Mouse (Mus musculus): ENCODE results near the gene Hfe. TPM values are rescaled to one million over a fixed set of nuclear protein-coding genes. Genes with fewer than 3 reads are reported as not detected.
"Not testable (repeated sequence)": the region's sequence is repeated elsewhere in the genome, so short reads cannot be mapped to it uniquely, and the experiment has no call there.

The Hfe gene
- total RNA-seq, 2 experiments from 2014 or later = 7.6 to 17.1 TPM

- peak; percentile 74 for ATAC-seq (ENCODE audit: poor library complexity, severe bottlenecking)
These were observed 5.8 kb upstream of the Hfe start for GRCm38 (mm10) chr13:23716261-23717042.

- ATAC-seq (ENCODE audit: poor library complexity, severe bottlenecking) = peak; percentile 4; the same call in 1 of the 2 replicates
These were observed 810 bp downstream of the Hfe start for GRCm38 (mm10) chr13:23709714-23710373.

DNA sequence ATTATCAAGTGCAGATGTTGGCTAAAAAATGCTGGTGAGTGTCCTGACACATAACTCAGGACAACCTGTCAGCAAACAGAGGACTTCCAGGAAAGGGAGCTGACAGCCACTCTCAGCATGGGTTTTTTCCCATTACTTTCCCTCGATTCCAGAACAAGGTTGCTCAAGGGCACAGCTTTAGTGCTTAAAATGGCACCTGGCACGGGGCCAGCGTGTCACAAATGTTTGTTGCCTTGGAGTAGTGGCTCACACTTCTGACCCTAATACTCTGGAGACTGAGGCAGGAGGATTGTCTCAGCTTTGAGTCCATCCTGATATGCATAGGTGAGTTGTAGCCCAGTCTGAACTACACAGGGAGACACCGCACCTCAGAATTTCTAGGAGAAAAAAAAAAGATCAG lies 2.0 kb downstream of the Hfe start:
- no peak for ATAC-seq (ENCODE audit: poor library complexity, severe bottlenecking)

DNA sequence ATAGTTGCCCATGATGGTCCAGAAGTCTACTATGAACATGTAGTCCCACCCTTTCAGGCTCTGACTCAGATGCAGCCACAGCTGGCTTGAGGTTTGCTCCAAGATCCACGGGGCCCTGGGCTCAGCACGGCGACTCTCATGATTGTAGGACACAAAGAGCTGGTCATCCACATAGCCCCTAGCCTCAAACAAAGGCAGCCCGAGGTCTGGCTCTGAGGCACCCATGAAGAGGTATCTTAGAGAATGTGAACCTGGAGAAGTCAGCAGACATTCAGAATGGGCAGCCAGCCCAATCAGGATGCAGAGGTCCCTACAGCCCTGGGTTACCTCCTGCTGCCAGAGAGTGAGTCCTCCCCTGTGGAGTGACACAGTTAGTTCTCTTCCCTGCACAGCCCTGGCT lies 2.6 kb downstream of the Hfe start:
- ATAC-seq (ENCODE audit: poor library complexity, severe bottlenecking) = no peak

- no peak for ATAC-seq (ENCODE audit: poor library complexity, severe bottlenecking)
These were observed 3.9 kb downstream of the Hfe start for GRCm38 (mm10) chr13:23706771-23707170.

GRCm38 (mm10) chr13:23705751-23706356 lies 4.8 kb downstream of the Hfe start:
- ATAC-seq (ENCODE audit: poor library complexity, severe bottlenecking) = peak; percentile 51

DNA sequence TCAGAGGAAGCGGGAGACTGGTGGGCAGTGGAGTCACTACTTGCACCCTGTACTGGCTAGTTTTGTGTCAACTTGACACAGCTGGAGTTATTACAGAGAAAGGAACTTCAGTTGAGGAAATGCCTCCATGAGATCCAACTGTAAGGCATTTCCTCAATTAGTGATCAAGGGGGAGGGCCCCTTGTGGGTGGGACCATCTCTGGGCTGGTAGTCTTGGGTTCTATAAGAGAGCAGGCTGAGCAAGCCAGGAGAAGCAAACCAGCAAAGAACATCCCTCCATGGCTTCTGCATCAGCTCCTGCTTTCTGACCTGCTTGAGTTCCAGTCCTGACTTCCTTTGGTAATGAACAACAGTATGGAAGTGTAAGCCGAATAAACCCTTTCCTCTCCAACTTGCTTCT lies 7.9 kb downstream of the Hfe start:
- ATAC-seq (ENCODE audit: poor library complexity, severe bottlenecking) = not testable (repeated sequence)

DNA sequence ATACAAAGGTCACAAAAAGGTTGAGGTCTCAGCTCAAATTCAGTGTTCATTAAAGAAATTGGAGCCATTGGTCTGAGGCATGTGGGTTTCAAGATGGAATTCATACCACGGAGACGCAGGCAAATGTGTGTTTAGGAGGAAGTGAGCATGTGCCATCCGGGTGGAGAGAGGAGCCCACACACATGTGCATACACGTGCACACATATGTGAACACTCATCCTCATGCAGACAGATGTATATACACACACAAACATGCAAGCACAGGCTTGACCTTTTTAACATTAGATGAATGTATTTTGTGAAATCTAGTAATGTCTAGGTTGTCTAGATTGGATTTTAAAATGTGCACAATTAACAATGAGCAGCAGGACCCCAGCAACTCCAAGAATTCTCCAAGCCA lies 8.4 kb downstream of the Hfe start:
- no peak for ATAC-seq (ENCODE audit: poor library complexity, severe bottlenecking)

DNA sequence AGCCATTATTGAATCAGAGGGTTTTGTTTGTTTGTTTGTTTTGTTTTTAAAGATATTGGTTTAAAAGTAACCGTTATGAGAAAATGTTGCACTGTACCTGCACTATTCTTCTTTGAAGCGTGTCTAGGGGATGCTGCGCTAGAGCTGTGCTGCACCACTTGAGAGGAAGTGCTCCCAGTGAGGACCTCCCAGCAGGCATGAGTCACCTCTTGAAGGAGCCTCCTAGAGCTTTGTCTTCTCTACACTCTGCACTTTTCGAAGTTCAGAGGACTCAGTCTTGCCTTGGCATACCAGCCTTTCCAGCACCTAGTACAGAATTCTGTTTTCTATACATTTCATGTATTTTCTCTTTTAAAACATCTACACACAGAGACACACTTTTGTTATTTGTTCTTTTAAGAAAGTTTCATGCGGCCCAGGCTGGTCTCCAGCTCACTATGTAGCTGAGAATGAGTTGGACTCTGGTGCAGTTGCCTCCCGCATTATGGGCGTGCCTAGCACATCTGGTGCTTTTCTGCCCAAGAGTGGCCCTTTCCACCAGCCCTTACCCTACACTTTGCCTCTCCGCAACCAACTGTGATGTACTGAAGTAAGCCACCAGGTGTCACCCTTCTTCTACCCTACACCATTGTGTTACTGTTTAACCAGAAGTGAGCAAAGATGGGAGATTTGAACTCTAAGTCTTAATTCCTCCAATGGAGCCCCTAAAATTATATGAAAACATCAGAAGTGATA lies 9.7 kb downstream of the Hfe start:
- peak; percentile 67 for ATAC-seq (ENCODE audit: poor library complexity, severe bottlenecking)

DNA sequence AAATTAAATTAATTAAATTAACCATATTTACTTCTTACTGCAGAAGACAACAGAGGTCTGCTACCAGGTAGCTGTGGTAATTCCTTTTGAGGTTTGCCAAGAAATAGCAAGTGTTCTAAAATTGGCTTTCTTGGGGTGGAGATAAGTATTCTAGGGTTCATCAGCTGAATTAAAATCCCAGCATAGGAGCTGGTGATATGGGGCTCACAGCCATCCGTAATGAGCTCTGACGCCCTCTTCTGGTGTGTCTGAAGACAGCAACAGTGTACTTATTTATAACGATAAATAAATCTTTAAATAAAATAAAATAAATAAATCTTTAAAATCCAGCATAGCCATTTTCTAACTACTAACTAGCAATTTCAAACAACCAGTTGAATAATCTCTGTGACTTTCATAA lies 10.9 kb downstream of the Hfe start:
- ATAC-seq (ENCODE audit: poor library complexity, severe bottlenecking) = no peak

DNA sequence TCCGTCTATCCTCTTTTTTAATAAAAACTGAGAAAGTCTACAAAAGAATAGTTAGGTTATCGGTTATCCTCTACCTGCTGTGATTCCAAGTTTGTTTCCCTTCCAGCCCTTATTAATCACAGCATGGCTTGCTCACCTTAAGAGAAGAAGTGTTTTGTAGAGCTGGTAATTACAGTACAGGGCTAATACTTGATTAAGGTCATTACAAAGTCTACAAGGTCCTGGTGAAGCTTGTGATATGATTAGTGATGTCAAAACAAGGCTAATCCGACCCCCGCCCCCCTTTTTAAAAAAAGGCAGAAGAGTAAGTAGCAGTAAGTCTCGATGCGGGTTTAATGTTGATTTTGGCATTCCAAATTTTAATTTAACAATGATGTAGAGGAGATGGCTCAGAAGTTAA lies 11.7 kb downstream of the Hfe start:
- no peak for ATAC-seq (ENCODE audit: poor library complexity, severe bottlenecking)

- peak; percentile 88 for ATAC-seq (ENCODE audit: poor library complexity, severe bottlenecking)
These were observed 12.4 kb downstream of the Hfe start, which contains the start of gene Hist1h4c for GRCm38 (mm10) chr13:23698300-23698693. TSS of gene Hist1h4c (minus strand) at chr13:23698454.

DNA sequence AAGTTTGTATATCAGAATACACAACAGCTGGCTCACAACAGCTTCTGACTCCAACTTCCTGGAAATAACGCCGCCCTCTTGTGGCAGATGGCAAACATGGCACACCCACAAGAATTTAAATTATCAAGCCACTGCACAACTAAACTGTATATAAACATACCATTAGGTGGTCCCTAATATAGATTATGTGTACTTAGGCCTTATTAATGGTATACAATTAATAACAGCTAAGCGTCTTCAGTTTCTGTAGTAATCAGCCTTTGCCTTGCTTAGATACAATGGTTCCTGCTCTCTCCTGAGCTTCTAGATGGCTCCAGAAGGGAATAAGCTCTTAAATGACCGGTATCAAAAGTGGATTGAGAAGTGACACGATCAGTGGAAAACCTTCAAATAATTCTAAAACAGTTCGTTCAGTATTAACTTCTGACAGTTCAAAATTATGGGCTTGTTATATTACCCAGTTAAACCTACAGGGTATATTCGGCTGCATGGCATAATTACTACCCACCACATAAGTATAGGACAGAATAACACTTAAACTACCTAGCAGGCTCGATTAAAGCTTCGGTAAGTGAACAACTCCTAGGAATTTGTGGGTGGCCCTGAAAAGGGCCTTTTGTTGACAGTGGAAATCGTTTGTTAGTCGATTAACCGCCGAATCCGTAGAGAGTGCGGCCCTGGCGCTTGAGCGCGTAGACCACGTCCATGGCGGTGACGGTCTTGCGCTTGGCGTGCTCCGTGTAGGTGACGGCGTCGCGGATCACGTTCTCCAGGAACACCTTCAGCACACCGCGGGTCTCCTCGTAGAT lies 13.0 kb downstream of the Hfe start:
- peak; percentile 36 for ATAC-seq (ENCODE audit: poor library complexity, severe bottlenecking)

- no peak for ATAC-seq (ENCODE audit: poor library complexity, severe bottlenecking)
These were observed 14.6 kb downstream of the Hfe start for GRCm38 (mm10) chr13:23696061-23696474.

- ATAC-seq (ENCODE audit: poor library complexity, severe bottlenecking) = no peak
These were observed 15.1 kb downstream of the Hfe start, which contains the start of gene Hist1h1t for GRCm38 (mm10) chr13:23695514-23695913. TSS of gene Hist1h1t (plus strand) at chr13:23695814.

GRCm38 (mm10) chr13:23694956-23695355 lies 15.7 kb downstream of the Hfe start:
- ATAC-seq (ENCODE audit: poor library complexity, severe bottlenecking) = no peak

GRCm38 (mm10) chr13:23693856-23694440 lies 16.7 kb downstream of the Hfe start:
- no peak for ATAC-seq (ENCODE audit: poor library complexity, severe bottlenecking)

GRCm38 (mm10) chr13:23689459-23689858 lies 21.2 kb downstream of the Hfe start:
- ATAC-seq (ENCODE audit: poor library complexity, severe bottlenecking) = no peak

DNA sequence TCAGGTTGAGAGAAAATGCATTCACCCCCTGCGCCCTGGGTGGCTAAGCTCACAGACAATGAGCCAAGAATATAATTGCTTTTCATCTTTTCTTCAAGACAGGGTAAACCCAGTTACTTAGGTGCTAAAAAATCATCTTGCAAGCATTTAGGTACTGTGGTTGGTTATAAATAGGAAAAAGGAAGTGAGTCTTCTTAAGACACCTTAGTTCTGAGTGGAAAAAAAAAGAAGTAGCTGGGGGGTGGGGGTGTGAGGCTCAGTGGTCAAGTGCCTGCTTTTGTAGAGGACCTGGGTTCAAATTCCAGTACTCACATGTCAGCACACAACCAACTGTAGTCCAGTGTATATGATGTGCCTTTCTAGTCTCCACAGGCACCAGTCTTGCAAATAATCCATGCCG lies 21.7 kb downstream of the Hfe start:
- ATAC-seq (ENCODE audit: poor library complexity, severe bottlenecking) = 0 out of 2 replicates have a peak, but pooled peaks have one; percentile 28

DNA sequence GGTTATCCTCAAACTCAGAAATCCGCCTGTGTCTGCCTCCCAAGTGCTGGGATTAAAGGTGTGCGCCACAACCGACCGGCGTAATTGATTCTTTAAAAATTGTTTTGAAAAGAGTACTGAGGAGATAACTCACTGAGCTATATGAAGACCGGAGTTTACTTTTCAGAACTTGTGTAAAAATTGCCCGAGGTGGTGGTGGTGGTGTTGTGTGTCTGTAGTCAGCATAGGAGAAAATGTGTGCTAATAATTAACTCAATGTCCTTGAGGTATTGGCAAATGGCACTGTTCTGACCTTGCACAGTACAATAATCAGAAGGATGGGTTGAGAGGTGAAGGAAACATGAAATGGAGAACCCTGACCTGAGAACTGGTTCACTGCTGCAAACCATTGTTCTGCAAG lies 22.7 kb downstream of the Hfe start:
- no peak for ATAC-seq (ENCODE audit: poor library complexity, severe bottlenecking)
